Mouse (Mus musculus): ENCODE data around the gene Hsd17b14.
A peak's percentile ranks its signal among the peaks of the same experiment; 100 is the strongest.

Hsd17b14 gene

GRCm38 (mm10) chr7:45567780-45568516 lies 13.3 kb downstream of the Hsd17b14 start:
- DNase-seq: peak; percentile 92

GRCm38 (mm10) chr7:45568601-45569473 lies 14.1 kb downstream of the Hsd17b14 start:
- DNase-seq: no peak

- peak; percentile 73 for DNase-seq
These were observed 15.5 kb downstream of the Hsd17b14 start, which contains the start of gene Bcat2 for GRCm38 (mm10) chr7:45570103-45570741. Gene Bcat2, plus strand, starts transcription at chr7:45570153.

- DNase-seq: no peak
These were observed 17.3 kb downstream of the Hsd17b14 start for GRCm38 (mm10) chr7:45571966-45572365.

DNA sequence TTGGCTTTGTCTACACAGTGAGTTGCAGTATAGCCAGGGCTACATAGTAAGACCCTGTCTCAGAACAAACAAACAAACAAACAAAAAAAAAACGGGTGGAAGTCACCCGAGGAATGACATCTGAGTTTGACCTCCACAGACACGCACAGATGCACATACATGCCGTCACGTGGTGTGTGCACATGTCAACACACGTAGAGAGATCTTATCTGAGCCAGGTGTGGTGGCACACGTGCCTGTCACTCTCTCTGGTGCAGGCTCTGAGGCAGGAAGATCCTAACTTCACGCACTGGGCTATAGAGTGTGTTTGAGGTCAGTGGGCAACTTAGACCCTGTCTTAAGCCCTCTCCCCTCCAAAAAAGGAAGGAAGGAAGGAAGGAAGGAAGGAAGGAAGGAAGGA lies 19.3 kb downstream of the Hsd17b14 start:
- no peak for DNase-seq

DNA sequence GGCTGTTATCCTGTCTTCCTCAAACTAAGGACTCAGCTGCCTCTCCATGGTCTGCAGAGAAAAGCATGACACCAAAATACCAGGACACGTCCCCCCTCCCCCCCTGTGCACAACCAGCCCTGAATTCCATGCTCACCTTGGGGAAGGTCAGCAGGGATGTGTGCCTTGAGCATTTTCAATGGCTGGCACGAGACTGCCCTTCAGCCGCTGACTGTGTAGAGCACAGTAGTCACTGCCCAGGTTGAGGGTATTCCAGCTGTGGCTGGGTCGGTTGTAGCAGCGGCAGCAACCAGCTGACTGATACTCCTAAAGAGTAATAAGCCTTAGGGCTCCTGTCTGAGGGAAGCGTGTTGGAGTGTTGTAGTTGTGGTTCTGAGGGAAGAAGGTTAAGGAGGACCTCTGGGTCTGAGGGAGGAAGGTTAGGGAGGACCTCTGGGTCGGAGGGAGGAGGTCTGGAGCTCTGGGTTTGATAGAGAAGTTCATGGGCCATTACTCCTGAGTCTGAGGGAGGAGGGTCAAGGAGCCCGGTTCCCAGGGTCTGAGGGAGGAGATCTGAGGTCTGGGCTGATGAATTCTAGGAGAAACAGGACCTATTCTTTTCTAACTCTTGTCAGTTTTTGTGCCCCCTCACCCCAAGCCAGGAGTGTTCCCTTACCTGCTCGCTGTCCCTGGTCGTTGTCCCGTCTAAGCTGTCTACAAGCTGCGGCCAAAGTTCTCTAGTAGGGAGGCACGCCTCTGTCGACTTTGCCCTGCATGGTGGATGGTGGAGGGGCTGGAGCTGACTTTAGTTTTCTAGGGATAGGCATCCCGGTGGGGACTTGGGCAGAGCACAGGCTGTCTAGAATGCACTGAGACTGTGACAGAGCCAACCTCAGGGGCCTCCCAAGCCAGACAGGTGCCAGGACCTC lies 20.0 kb downstream of the Hsd17b14 start:
- no peak for DNase-seq

DNA sequence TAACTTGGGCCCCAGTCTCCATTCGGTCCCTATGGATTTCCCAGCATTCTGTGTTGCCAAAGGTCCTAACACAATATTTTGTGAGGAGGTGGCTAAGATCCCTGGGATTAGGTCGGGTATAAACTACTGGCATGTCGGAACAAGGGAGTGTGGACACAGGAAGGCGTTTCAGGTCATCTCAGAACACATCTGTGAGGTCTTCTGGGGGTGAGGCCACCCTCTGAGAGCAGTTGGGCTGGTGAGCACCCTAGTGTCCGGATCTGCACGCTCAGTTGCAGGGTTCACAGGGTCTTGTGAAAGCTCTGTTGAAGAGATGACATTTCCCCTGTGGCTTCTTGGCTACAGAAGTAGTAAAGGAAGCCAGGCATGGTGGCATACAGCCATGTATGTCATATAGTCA lies 31.2 kb downstream of the Hsd17b14 start:
- no peak for DNase-seq

- DNase-seq: no peak
These were observed 33.2 kb downstream of the Hsd17b14 start for GRCm38 (mm10) chr7:45587631-45588592.

- DNase-seq: peak; percentile 98
These were observed 34.5 kb downstream of the Hsd17b14 start for GRCm38 (mm10) chr7:45589173-45589572.

DNA sequence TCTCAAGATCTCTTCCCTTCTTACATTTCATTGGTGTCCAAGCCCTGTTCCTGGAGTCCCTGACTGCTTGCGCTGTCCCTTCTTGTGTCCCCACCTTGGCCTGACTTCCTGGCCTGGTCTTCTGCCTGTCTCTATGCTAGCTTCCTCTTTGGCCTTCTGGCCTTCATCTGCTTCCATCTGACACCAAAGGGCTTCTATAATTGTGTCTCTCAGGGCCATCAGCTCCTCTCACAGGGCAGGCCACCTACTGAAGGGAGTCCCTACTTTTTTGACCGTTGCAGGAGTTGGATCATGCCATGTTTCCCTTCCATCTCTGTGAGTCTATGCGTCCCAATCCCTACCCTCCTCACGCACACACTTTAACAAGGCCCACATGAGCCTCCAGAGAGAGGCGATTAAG lies 35.2 kb downstream of the Hsd17b14 start:
- no peak for DNase-seq

GRCm38 (mm10) chr7:45590874-45591273 lies 36.2 kb downstream of the Hsd17b14 start:
- DNase-seq: no peak

GRCm38 (mm10) chr7:45591880-45592279 lies 37.2 kb downstream of the Hsd17b14 start:
- DNase-seq: no peak

- peak; percentile 47 for DNase-seq
These were observed 38.6 kb downstream of the Hsd17b14 start for GRCm38 (mm10) chr7:45593118-45593815.

- no peak for DNase-seq
These were observed 40.5 kb downstream of the Hsd17b14 start for GRCm38 (mm10) chr7:45595176-45595575.

DNA sequence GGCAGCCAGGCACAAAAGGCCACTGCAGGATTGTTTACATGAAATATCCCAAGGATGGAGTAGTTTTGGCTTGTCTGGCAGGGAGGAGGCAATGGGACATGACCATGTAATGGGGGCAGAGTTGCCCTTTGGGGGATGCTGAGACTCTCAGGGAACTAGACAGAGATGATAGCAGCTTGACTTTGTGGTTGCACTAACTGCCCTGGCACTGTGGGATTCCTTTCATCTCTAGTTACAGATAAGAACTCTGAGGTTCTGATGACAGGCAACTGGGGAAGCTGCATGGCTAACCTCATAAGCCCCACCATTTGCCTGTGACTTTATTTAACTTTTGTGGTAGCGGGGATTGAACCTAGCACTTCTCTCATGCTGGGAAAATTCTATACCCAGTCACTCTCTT lies 41.4 kb downstream of the Hsd17b14 start:
- no peak for DNase-seq

DNA sequence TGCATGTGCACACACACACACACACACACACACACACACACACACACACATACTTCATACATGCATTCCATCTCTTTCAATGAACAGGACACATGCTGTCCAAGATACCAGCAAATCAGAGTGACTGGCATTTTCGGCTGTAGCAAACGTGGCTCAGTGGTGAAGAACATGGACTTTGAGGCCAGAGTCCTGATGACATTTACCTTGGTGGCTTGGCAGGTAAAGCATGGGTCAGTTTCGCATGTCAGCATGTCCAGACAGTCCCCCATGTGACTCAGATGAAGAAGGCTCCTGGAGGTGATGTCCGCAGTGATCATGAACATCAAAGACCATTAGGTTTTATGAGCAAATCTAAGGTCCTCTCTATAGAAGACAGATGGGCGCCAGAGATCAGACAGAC lies 42.3 kb downstream of the Hsd17b14 start:
- no peak for DNase-seq

GRCm38 (mm10) chr7:45597527-45597926 lies 42.8 kb downstream of the Hsd17b14 start:
- DNase-seq: no peak

DNA sequence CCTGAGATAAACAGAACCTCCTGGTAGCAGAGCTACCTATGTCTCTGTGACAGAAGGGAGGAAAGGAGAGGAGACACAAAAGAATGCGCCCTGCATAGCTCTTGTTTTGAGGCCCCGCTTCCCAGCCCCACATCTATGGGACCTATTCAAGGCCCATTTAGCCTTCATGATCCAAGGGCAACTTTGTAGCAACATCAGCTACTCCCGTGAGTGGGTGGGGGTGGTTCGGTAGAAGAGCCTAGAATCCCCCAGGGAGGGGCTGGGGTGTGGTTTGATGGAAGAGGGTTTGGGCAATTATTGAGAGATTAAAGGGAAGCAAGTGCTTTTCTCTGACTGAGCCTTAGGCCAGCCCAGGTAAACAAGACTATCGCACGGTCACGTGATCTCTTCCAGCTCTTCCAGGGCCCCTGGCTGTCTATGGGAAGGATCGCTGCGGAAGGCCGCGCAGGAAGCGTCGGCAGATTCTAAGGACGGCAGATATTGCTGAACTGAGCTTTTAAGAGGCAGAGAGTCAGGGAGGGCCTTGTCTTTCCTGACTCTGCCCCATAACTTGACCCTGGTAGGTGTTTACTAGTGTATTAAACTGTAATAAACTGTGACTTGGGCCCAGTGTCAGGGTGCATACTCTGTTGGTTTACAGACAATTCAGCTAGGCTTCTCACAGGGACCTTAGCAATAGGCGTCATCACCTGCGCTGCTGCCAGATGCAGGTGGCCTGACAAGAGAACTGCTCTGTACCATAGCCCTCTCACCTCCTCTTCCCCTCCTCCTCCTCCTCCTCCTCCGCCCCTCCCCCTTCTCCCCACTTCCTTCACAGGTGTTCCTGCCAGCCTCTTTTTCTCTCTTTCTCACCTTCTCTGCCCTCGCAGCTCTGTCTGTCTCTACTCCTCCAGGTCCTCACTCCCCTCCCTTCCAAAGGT lies 44.5 kb downstream of the Hsd17b14 start:
- DNase-seq: no peak

GRCm38 (mm10) chr7:45605704-45606289 lies 51.1 kb downstream of the Hsd17b14 start:
- DNase-seq: no peak
